Mouse (Mus musculus): ENCODE results near the gene Ttc7b.

GRCm38 (mm10) chr12:100392466-100392865, 128.2 kb downstream of the Ttc7b start:
- TF ChIP-seq RCOR1 (IDR thresholded peaks at IDR 0.05; ENCODE audit: low read depth, low read length), result no peak
- TF ChIP-seq ETS1 (IDR thresholded peaks at IDR 0.05; ENCODE audit: low read depth, low read length), result no peak
- no peak for TF ChIP-seq CHD1 (IDR thresholded peaks at IDR 0.05; ENCODE audit: low read depth, low read length)
- TF ChIP-seq SMC3 (IDR thresholded peaks at IDR 0.05; ENCODE audit: low read depth, low read length), result no peak
- TF ChIP-seq CTCF (IDR thresholded peaks at IDR 0.05 in 2 of 3, conservative IDR thresholded peaks at IDR 0.05 in 1 of 3; ENCODE audit: control insufficient read depth in 1 of 3, insufficient read depth in 1 of 3, low read depth in 2 of 3, low read length in 3 of 3, poor library complexity in 1 of 3, severe bottlenecking in 1 of 3), result no peak
- TF ChIP-seq EP300 (IDR thresholded peaks at IDR 0.05; ENCODE audit: low read depth in 1 of 2, low read length in 2 of 2), result no peak
- TF ChIP-seq POLR2A (IDR thresholded peaks at IDR 0.05; ENCODE audit: control insufficient read depth in 1 of 2, insufficient read depth in 1 of 2, low read depth in 1 of 2, low read length in 2 of 2, poor library complexity in 1 of 2), result no peak
- no peak for TF ChIP-seq CHD2 (IDR thresholded peaks at IDR 0.05; ENCODE audit: low read length)
- no peak for TF ChIP-seq MYC (IDR thresholded peaks at IDR 0.05; ENCODE audit: low read depth, low read length)
- no peak for TF ChIP-seq MEF2A (IDR thresholded peaks at IDR 0.05; ENCODE audit: extremely low read depth, insufficient replicate concordance, low read depth, low read length, poor library complexity, severe bottlenecking)
